Mouse (Mus musculus) heart, embryonic 11.5 days (tissue): ENCODE results near the gene Tnrc18. TPM values are rescaled to one million over a fixed set of nuclear protein-coding genes. Genes with fewer than 3 reads are reported as not detected.
A peak's percentile ranks its signal among the peaks of the same experiment; 100 is the strongest.

ENCODE experiments used
- ATAC-seq: fragments of 200-750 bp; cut with Nextera tagmentation; replicated peaks from 2 replicates; pipeline ENCODE4 v1.8.0; 2017; ENCODE audit warnings: moderate library complexity; ENCODE audit not compliant: insufficient number of reproducible peaks, low FRiP score, low TSS enrichment
- H3K27ac ChIP-seq: fragments of 300-500 bp; sonication (generic); 2 replicates; pipeline ENCODE4 v1.5.1; 2014; ENCODE audit warnings: mild to moderate bottlenecking, low read depth, low read length
- H3K27me3 ChIP-seq: fragments of 300-500 bp; sonication (generic); 2 replicates; pipeline ENCODE4 v1.6.1; 2014; ENCODE audit warnings: mild to moderate bottlenecking, low read length, mixed read lengths; ENCODE audit not compliant: control insufficient read depth, insufficient read depth
- H3K36me3 ChIP-seq: fragments of 300-500 bp; sonication (generic); 2 replicates; pipeline ENCODE4 v1.6.1; 2014; ENCODE audit warnings: mild to moderate bottlenecking, low read length, moderate library complexity, mixed read lengths; ENCODE audit not compliant: control insufficient read depth, insufficient read depth
- H3K4me1 ChIP-seq: fragments of 300-500 bp; sonication (generic); 2 replicates; pipeline ENCODE4 v1.6.1; 2014; ENCODE audit warnings: low read length; ENCODE audit not compliant: control insufficient read depth, insufficient read depth
- H3K4me2 ChIP-seq: fragments of 300-500 bp; sonication (generic); 2 replicates; pipeline ENCODE4 v1.6.1; 2014; ENCODE audit warnings: mild to moderate bottlenecking, moderate library complexity
- H3K4me3 ChIP-seq: fragments of 300-500 bp; sonication (generic); 2 replicates; pipeline ENCODE4 v1.5.1; 2014; ENCODE audit warnings: low read depth, low read length
- H3K9ac ChIP-seq: fragments of 300-500 bp; sonication (generic); 2 replicates; pipeline ENCODE4 v1.6.1; 2014; ENCODE audit warnings: mild to moderate bottlenecking, low read depth, low read length, moderate library complexity
- H3K9me3 ChIP-seq: fragments of 300-500 bp; sonication (generic); replicated peaks from 2 replicates; pipeline ENCODE4 v1.6.1; 2016; ENCODE audit warnings: low read length; ENCODE audit not compliant: control insufficient read depth
- WGBS: fragments of 180-500 bp; shearing (Covaris S2); extraction: QIAGEN DNeasy Blood & Tissue Kit; methylation state at CpG from one replicate; pipeline ENCODE4 v1.1.7; 2014; ENCODE audit not compliant: insufficient replicate concordance; 5-methylcytosine and 5-hydroxymethylcytosine counted together
- polyA plus RNA-seq: library from polyadenylated mRNA; unstranded; fragments of >200 nt; fragmentation: Nextera tagmentation; extraction: Ambion mirVana; gene quantifications from 2 replicates; pipeline ENCODE4 v1.2.1, GENCODE M21; 2014

Gene Tnrc18
- polyA plus RNA-seq, 1 experiment from 2014 or later = 23.5 TPM

DNA sequence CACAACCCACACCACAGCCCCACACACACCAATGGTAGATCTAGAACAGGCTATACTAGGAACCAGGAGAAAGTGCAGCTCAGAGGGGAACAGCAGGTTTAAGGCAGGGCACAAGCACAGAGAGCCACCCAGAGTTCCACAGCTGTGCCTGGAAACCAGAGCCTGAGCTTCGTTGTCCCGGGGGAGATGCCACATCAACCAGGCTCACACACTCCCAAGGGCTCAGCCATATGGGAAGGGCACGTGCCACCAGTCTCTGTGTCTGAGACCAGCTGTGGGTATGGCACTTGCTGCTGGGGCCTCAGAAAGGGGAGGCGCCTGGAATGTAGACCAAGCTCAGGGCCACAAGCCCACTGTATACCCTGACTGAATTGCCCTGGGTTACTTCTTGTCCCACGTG is 36.9 kb downstream of the Tnrc18 start:
- Histone ChIP-seq H3K4me2 (no peak overlapping the region), H3K27me3 (no peaks in the 10 kb centered on the region), H3K9me3 (no peaks in the 10 kb centered on the region), H3K27ac (peak overlapping the region; percentile 41), H3K4me3 (no peak overlapping the region), H3K36me3 (peaks cover 7% of the 10 kb centered on the region), H3K4me1 (peaks cover 16% of the 10 kb centered on the region), H3K9ac (no peak overlapping the region)
- WGBS = 66% methylated on average over 5 of the region's 5 CpGs
- no peak for ATAC-seq

DNA sequence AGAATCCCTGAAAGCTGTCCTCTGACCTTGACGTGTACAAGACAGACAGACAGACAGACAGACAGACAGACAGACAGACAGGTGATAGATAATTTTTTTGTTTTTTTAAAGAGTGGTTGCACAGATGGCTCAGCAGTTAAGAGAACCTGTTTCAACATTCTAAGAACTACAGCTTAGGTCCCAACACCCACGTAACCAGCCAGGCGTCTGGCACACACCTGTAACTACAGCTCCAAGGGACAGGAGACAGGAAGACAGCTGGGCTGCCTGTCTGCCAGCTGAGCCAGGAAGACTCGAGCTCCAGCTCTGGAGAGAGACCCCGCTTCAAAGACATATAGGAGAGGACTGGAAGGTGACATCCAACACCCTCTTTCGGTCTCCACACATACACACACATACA is 38.6 kb downstream of the Tnrc18 start:
- Histone ChIP-seq H3K27ac (no peak overlapping the region), H3K4me3 (no peak overlapping the region), H3K9ac (no peak overlapping the region), H3K9me3 (no peaks in the 10 kb centered on the region), H3K4me2 (no peak overlapping the region), H3K27me3 (no peaks in the 10 kb centered on the region), H3K36me3 (peaks cover 18% of the 10 kb centered on the region), H3K4me1 (peaks cover 16% of the 10 kb centered on the region)
- no peak for ATAC-seq
- 80% methylated on average over 6 of the region's 6 CpGs for WGBS

DNA sequence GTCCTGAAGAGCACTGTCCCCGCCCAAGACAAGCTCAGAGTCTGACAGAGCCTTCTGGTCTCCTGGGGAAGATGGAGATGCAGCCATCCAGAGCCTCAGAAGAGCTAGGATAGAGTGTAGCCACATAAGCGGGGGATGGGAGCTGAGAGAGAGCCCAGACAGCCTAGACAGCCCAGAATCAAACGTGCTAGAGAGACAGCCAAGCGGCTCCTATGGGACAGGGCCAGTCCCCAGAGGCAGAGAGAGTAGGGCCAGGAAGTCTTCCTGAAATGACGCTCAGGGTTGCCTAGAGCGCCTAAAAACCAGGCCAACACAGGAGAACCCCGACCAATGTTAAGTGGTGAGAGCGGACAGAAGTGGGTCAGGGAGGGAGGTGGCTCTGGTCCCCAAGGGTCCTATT is 39.3 kb downstream of the Tnrc18 start:
- ATAC-seq = no peak
- Histone ChIP-seq H3K9me3 (no peaks in the 10 kb centered on the region), H3K27ac (no peak overlapping the region), H3K4me3 (no peak overlapping the region), H3K4me2 (no peak overlapping the region), H3K36me3 (peaks cover 22% of the 10 kb centered on the region), H3K27me3 (no peaks in the 10 kb centered on the region), H3K9ac (no peak overlapping the region), H3K4me1 (peaks cover 15% of the 10 kb centered on the region)
- 69% methylated on average over 8 of the region's 8 CpGs for WGBS

DNA sequence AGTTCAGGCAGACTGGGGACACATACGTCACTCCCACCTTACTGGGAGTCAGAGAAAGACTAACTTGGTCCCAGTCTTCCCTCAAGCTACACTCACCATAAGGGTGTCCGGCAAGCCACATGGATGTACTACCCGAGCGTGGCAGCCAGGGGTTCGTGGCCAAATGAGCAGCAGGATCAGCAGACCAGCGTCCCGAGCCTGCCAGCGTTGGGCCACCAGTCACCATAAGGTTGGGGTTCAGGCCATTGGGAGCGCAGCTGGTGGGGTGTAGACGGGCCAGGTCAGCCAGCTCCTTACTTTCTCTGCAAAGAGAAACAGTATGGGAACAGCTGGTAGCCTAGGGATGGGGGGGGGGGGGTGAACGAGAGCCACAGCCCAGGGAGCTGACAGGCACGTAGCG is 41.4 kb downstream of the Tnrc18 start:
- ATAC-seq = no peak
- peaks cover 39% of the 10 kb centered on the region for H3K36me3 ChIP-seq
- H3K4me1 ChIP-seq = peaks cover 21% of the 10 kb centered on the region
- WGBS = 86% methylated on average over 13 of the region's 13 CpGs
- H3K4me2 ChIP-seq = no peak overlapping the region
- no peak overlapping the region for H3K4me3 ChIP-seq
- H3K27me3 ChIP-seq = no peaks in the 10 kb centered on the region
- H3K27ac ChIP-seq = no peak overlapping the region
- no peaks in the 10 kb centered on the region for H3K9me3 ChIP-seq
- H3K9ac ChIP-seq = no peak overlapping the region

DNA sequence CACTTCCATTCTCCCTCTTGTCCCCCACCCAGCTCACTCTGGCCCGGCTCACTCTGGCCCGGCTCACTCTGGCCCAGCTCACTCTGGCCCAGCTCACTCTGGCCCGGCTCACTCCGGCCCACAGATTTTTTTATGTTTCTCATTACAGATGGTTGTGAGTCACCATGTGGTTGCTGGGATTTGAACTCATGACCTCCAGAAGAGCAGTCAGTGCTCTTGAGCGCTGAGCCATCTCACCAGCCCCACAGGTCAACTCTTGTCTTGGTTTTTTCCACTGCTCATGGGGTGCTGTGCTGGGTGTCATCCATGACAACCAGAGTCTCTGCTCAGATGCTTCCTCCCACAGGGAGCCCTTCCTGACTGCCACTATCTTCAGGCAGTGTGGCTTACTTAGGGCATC is 42.7 kb downstream of the Tnrc18 start:
- no peak overlapping the region for H3K4me3 ChIP-seq
- peaks cover 39% of the 10 kb centered on the region for H3K36me3 ChIP-seq
- no peaks in the 10 kb centered on the region for H3K27me3 ChIP-seq
- no peak overlapping the region for H3K27ac ChIP-seq
- no peak overlapping the region for H3K9ac ChIP-seq
- peaks cover 28% of the 10 kb centered on the region for H3K4me1 ChIP-seq
- 93% methylated on average over 5 of the region's 5 CpGs for WGBS
- no peaks in the 10 kb centered on the region for H3K9me3 ChIP-seq
- no peak for ATAC-seq
- no peak overlapping the region for H3K4me2 ChIP-seq

DNA sequence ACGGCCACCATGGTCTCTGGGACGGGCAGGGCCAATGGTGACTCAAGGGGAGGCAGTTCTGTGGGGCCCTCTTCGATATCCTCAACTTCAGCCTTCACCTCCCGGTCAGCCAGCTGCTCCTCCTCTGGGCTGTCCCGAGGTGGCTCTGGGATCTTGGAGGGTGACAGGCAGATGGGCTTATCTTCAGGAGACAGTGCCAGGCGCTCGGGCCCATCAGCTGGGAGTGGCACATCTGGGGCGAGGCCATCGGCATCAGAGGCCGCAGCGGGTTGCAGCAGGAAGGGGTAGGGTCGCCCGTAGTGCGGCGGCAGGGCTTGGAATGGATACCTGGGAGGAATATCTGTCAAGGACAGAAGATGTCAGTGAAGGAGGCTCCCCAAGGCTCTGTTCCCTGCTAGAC is 45.5 kb downstream of the Tnrc18 start:
- no peak overlapping the region for H3K4me3 ChIP-seq
- H3K27ac ChIP-seq = peak overlapping the region; percentile 37; the same call in 1 of the 2 replicates
- H3K4me1 ChIP-seq = peaks cover 41% of the 10 kb centered on the region

DNA sequence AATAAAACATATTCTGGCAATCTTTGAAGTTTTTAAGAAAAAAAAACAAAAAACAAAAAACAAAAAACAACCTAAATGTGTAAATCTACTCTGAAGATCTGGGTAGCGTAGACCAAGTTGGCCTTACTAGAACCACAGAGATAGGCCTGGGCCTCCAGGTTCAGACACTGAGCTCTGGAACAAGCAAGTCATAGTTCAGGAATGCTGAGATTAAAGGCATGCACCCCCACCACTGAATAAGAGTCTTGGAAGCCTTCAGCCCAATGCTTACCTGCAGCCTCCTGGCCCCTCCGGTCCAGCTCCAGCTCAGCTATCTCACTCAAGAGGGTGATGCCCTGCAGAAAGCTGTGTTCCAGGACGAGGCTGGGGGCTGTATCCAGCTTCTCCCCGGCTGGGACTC is 46.4 kb downstream of the Tnrc18 start:
- no peak overlapping the region; the same call in 1 of the 2 replicates for H3K4me2 ChIP-seq
- no peak overlapping the region for H3K9ac ChIP-seq
- ATAC-seq = no peak
- H3K4me3 ChIP-seq = no peak overlapping the region
- peaks cover 41% of the 10 kb centered on the region for H3K4me1 ChIP-seq
- no peaks in the 10 kb centered on the region for H3K9me3 ChIP-seq
- peaks cover 40% of the 10 kb centered on the region for H3K36me3 ChIP-seq
- no peaks in the 10 kb centered on the region for H3K27me3 ChIP-seq
- H3K27ac ChIP-seq = peak overlapping the region; percentile 37
- 45% methylated on average over 4 of the region's 4 CpGs for WGBS

More for the DNA sequence above, 45.5 kb downstream of the Tnrc18 start:
- ATAC-seq = no peak
- WGBS = 72% methylated on average over 15 of the region's 15 CpGs
- H3K4me2 ChIP-seq = no peak overlapping the region
- H3K9me3 ChIP-seq = no peaks in the 10 kb centered on the region
- H3K36me3 ChIP-seq = peaks cover 44% of the 10 kb centered on the region
- no peaks in the 10 kb centered on the region for H3K27me3 ChIP-seq
- H3K9ac ChIP-seq = 0 out of 2 replicates have a peak overlapping the region, but pooled peaks have one; percentile 49

DNA sequence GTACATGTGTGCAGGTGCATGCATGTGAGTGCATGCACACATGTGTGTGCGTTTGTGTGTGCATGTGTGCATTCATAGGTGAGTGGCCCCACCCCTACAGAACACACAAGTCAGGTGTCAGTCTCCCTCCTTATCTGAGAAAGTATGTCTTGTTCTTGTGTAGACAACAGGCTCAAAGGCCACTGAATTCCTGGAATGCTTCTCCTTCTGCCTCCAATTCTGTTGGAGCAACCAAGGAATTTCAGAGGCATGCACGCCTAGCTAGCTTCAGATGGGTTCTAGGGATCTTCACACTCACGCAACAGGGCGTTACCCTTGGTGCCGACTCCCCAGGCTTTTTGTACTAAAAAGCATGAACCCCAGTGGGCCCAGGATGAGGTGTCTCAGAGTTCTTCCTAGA is 47.8 kb downstream of the Tnrc18 start:
- peak overlapping the region; percentile 73 for H3K27ac ChIP-seq
- 39% methylated on average over 5 of the region's 5 CpGs for WGBS
- H3K36me3 ChIP-seq = peaks cover 34% of the 10 kb centered on the region
- H3K4me3 ChIP-seq = no peak overlapping the region
- no peak for ATAC-seq
- no peak overlapping the region for H3K4me2 ChIP-seq
- no peaks in the 10 kb centered on the region for H3K9me3 ChIP-seq
- no peak overlapping the region for H3K9ac ChIP-seq
- no peaks in the 10 kb centered on the region for H3K27me3 ChIP-seq
- peaks cover 41% of the 10 kb centered on the region for H3K4me1 ChIP-seq

DNA sequence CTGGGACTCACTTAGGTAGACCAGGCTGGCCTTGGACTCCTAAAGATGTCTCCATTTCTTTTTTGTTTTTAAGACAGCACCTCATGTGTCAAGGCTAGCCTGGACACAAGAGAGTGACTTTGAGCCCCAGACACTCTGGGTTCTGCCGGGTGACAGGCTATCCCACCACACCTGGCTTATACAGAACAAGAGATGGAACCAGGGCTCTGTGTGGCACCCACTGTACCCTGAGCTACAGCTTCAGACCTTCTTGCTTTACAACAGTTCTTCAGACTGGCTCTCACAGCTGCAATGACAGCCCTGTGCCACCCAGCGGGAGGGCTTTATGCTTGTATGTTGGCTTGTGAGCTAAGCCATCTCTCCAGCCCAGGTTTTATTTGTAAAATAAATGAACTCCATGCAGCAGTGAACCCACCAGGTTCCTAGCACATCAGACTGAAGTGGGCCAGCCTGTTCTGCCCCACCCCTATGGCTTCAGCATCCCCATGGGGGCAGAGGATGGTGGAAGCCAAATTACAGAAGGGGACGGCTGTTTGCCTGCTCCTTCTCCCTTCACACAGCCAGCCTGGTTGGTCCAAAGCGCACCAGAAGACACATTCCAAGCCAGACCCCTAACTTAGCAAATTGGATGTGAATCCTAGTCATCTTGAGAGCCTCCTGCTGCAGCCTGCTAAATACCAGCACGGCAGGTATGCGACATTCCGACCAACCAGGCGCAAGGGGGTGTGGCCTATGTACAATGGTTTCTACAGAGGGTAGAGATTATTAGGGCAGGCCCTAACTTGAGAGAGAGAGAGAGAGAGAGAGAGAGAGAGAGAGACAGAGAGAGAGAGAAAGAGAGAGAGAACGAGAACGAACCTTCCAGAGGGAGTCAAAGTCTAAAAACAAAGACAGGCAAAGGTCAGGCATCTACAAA is 48.9 kb downstream of the Tnrc18 start:
- WGBS = 44% methylated on average over 10 of the region's 10 CpGs
- Histone ChIP-seq H3K9ac (no peak overlapping the region), H3K27ac (peak overlapping the region; percentile 73), H3K4me3 (no peak overlapping the region), H3K27me3 (no peaks in the 10 kb centered on the region), H3K4me2 (no peak overlapping the region), H3K9me3 (no peaks in the 10 kb centered on the region), H3K36me3 (peaks cover 40% of the 10 kb centered on the region), H3K4me1 (peaks cover 41% of the 10 kb centered on the region)
- no peak for ATAC-seq
